Mouse (Mus musculus) mammary gland, adult 2 months (tissue): Measurements from ENCODE around the gene Atl2. TPM values are rescaled to one million over a fixed set of nuclear protein-coding genes. Genes with fewer than 3 reads are reported as not detected.

Experiments used
- polyA plus RNA-seq: library from polyadenylated mRNA; depleted of rRNA; stranded (reverse); fragments of >200 nt; gene quantifications from 2 replicates; pipeline ENCODE4 v1.2.3, GENCODE M21; 2012; ENCODE audit warnings: low replicate concordance; rRNA removed

The Atl2 gene
- polyA plus RNA-seq = 8.1 and 22.9 TPM in 2 replicates

DNA sequence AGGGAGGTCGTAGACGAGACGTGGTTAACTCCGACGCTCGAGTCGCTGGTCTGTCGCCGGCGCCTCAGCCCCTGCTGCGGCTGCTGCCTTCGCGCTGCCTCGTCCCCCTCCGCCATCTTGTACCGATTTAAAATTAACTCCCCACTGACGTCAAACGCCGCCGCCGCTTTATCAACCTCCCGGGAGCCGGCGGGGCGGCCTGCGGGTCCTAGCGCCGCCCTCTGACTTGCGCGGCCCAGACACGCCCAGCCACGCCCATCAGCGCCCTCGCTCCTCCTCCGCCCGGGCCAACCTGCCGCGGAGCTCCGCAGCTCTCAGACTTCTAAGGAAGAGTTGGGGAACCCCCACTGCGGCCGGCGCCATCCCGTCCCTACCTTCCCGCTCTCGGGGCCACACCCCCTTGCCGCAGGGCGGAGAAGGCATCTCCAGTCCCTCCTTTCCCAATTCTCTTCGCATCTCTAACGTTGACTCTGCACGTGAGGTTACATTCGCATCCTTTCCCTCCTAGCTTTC, at the start of gene Atl2:
Atl2 (minus strand) TSS at position 213 of the 513 bp plus-strand sequence.

Other genes with a start within 250 kb of the Atl2 start
- 24.3 and 37.1 TPM in 2 replicates for gene Cyp1b1, start 181.1 kb downstream of the Atl2 start, polyA plus RNA-seq
- gene Hnrnpll, start 166.2 kb upstream of the Atl2 start, polyA plus RNA-seq = 10.7 and 12.1 TPM in 2 replicates
- 15.9 and 38.4 TPM in 2 replicates for gene Galm, start 231.3 kb upstream of the Atl2 start, polyA plus RNA-seq